Mouse (Mus musculus): Measurements from ENCODE around the gene Spcs1. TPM values are rescaled to one million over a fixed set of nuclear protein-coding genes. Genes with fewer than 3 reads are reported as not detected.

The Spcs1 gene
- polyA plus RNA-seq, 1 experiment from 2014 or later, result 423 TPM

Other genes starting within 250 kb of the Spcs1 start
- gene Tmem110, start 176.1 kb downstream of the Spcs1 start, polyA plus RNA-seq (2015; fragmentation: Nextera tagmentation; extraction: Ambion mirVana), result 22.0 and 22.2 TPM in 2 replicates
- 8.1 and 8.3 TPM in 2 replicates for gene Mustn1, start 122.5 kb downstream of the Spcs1 start, polyA plus RNA-seq (2015; fragmentation: Nextera tagmentation; extraction: Ambion mirVana)
- 1.1 and 2.6 TPM in 2 replicates for gene Itih4, start 115.2 kb downstream of the Spcs1 start, polyA plus RNA-seq (2015; fragmentation: Nextera tagmentation; extraction: Ambion mirVana)
- 3.2 and 5.1 TPM in 2 replicates for gene Itih3, start 77.9 kb downstream of the Spcs1 start, polyA plus RNA-seq (2015; fragmentation: Nextera tagmentation; extraction: Ambion mirVana)
- gene Itih1, start 58.4 kb downstream of the Spcs1 start, polyA plus RNA-seq (2015; fragmentation: Nextera tagmentation; extraction: Ambion mirVana), result 0.41 and 1.2 TPM in 2 replicates
- 8.5 and 9.5 TPM in 2 replicates for gene Nek4, start 50.3 kb downstream of the Spcs1 start, polyA plus RNA-seq (2015; fragmentation: Nextera tagmentation; extraction: Ambion mirVana)
- 44.6 and 48.6 TPM in 2 replicates for gene Glt8d1, start 272 bp downstream of the Spcs1 start, polyA plus RNA-seq (2015; fragmentation: Nextera tagmentation; extraction: Ambion mirVana)
- gene Pbrm1, start 17.5 kb upstream of the Spcs1 start, polyA plus RNA-seq (2015; fragmentation: Nextera tagmentation; extraction: Ambion mirVana), result 97.1 and 106 TPM in 2 replicates
- 127 and 151 TPM in 2 replicates for gene Gnl3, start 17.5 kb upstream of the Spcs1 start, polyA plus RNA-seq (2015; fragmentation: Nextera tagmentation; extraction: Ambion mirVana)
- gene Smim4, start 127.3 kb upstream of the Spcs1 start, polyA plus RNA-seq (2015; fragmentation: Nextera tagmentation; extraction: Ambion mirVana), result 90.1 TPM in 2 replicates
- 261 and 315 TPM in 2 replicates for gene Nt5dc2, start 129.4 kb upstream of the Spcs1 start, polyA plus RNA-seq (2015; fragmentation: Nextera tagmentation; extraction: Ambion mirVana)
- 32.3 and 32.5 TPM in 2 replicates for gene Stab1, start 167.0 kb upstream of the Spcs1 start, polyA plus RNA-seq (2015; fragmentation: Nextera tagmentation; extraction: Ambion mirVana)
- gene Tnnc1, start 206.6 kb upstream of the Spcs1 start, polyA plus RNA-seq (2015; fragmentation: Nextera tagmentation; extraction: Ambion mirVana), result 3.3 and 6.4 TPM in 2 replicates
- 280 and 297 TPM in 2 replicates for gene Nisch, start 215.3 kb upstream of the Spcs1 start, polyA plus RNA-seq (2015; fragmentation: Nextera tagmentation; extraction: Ambion mirVana)
- gene Sema3g, start 216.2 kb upstream of the Spcs1 start, polyA plus RNA-seq (2015; fragmentation: Nextera tagmentation; extraction: Ambion mirVana), result 0.91 and 0.96 TPM in 2 replicates
- 10.6 and 11.9 TPM in 2 replicates for gene Phf7, start 249.6 kb upstream of the Spcs1 start, polyA plus RNA-seq (2015; fragmentation: Nextera tagmentation; extraction: Ambion mirVana)
- 64.0 and 65.3 TPM in 2 replicates for gene Bap1, start 249.8 kb upstream of the Spcs1 start, polyA plus RNA-seq (2015; fragmentation: Nextera tagmentation; extraction: Ambion mirVana)